Mouse (Mus musculus) intestine, embryonic 15.5 days (tissue): ENCODE results near the gene Tbc1d24. TPM values are rescaled to one million over a fixed set of nuclear protein-coding genes. Genes with fewer than 3 reads are reported as not detected.

Source experiments
- ATAC-seq: fragments of 200-750 bp; cut with Nextera tagmentation; 2 replicates; pipeline ENCODE4 v1.8.0; 2017; ENCODE audit warnings: moderate TSS enrichment, moderate library complexity
- H3K27ac ChIP-seq: fragments of 300-500 bp; sonication (generic); 2 replicates; pipeline ENCODE4 v1.5.1; 2015; ENCODE audit warnings: mild to moderate bottlenecking, inconsistent platforms
- H3K27me3 ChIP-seq: fragments of 300-500 bp; sonication (generic); replicated peaks from 2 replicates; pipeline ENCODE4 v1.6.1; 2015; ENCODE audit warnings: inconsistent platforms
- H3K36me3 ChIP-seq: fragments of 300-500 bp; sonication (generic); 2 replicates; pipeline ENCODE4 v1.6.1; 2015; ENCODE audit warnings: inconsistent platforms
- H3K4me1 ChIP-seq: fragments of 300-500 bp; sonication (generic); replicated peaks from 2 replicates; pipeline ENCODE4 v1.6.1; 2015; ENCODE audit warnings: inconsistent platforms
- H3K4me2 ChIP-seq: fragments of 300-500 bp; sonication (generic); replicated peaks from 2 replicates; pipeline ENCODE4 v1.6.1; 2015; ENCODE audit warnings: mild to moderate bottlenecking, inconsistent platforms
- H3K4me3 ChIP-seq: fragments of 300-500 bp; sonication (generic); replicated peaks from 2 replicates; pipeline ENCODE4 v1.5.1; 2015; ENCODE audit warnings: inconsistent platforms
- H3K9ac ChIP-seq: fragments of 300-500 bp; sonication (generic); 2 replicates; pipeline ENCODE4 v1.6.1; 2015; ENCODE audit warnings: inconsistent platforms
- H3K9me3 ChIP-seq: fragments of 300-500 bp; sonication (generic); 2 replicates; pipeline ENCODE4 v1.6.1; 2016; ENCODE audit warnings: inconsistent platforms
- whole genome bisulfite sequencing: fragments of 180-500 bp; shearing (Covaris S2); methylation state at CpG from one replicate; pipeline ENCODE4 v1.1.7; 2015; 5-methylcytosine and 5-hydroxymethylcytosine counted together
- polyA plus RNA-seq: library from polyadenylated mRNA; unstranded; fragments of >200 nt; fragmentation: Nextera tagmentation; extraction: Ambion mirVana; gene quantifications from 2 replicates; pipeline ENCODE4 v1.2.1, GENCODE M21; 2015

The Tbc1d24 gene
- polyA plus RNA-seq, 1 experiment from 2014 or later, result 4.7 TPM

DNA sequence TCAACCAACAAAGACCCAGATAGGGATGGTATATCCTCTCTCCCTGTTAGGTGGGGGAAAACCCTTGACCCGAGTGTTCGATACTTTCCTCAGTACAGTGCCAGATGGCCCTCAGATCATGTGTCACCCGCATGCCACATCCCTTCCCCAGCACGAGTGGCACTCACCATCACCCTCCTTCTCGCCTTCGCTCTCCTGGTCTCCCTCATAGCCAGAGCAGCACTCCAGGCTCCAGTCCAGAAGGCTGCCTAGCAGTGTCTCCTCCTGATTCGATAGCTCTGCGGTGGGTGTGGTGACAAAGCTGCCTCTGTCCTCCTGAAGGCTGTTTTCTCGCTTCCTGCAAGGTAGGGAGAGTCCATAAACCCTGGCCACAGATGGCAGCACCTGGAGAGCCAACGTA, 19.4 kb upstream of the Tbc1d24 start:
- H3K27me3 ChIP-seq, result no peaks in the 10 kb centered on the region
- no peaks in the 10 kb centered on the region for H3K9me3 ChIP-seq
- no peak overlapping the region for H3K27ac ChIP-seq
- no peak overlapping the region for H3K4me2 ChIP-seq
- 89% methylated on average over 10 of the region's 10 CpGs for WGBS
- H3K36me3 ChIP-seq, result peaks cover 39% of the 10 kb centered on the region
- peaks cover 11% of the 10 kb centered on the region for H3K4me1 ChIP-seq
- ATAC-seq, result no peak
- no peak overlapping the region for H3K4me3 ChIP-seq
- no peak overlapping the region for H3K9ac ChIP-seq

DNA sequence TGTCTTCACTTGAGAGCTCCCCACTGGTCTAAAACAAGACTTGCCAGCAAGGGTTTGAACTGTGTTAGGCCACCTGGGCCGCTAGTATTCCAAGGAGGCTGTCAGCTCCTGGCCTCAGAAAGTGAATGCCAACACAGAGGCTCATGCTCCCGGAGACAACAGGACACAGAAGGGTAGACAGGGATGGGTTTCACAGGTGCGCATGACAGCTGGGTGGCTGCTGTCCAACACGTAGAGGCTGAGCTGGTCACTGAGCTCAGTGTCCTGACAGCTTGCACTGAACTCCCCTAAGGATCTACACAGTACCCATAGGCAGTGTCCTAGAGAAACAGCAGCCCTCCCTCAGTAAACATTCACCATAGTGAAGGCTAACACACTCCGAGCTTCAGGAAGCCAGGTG, 18.2 kb upstream of the Tbc1d24 start:
- peaks cover 39% of the 10 kb centered on the region for H3K36me3 ChIP-seq
- 82% methylated on average over 5 of the region's 5 CpGs for WGBS
- no peak overlapping the region for H3K4me3 ChIP-seq
- H3K4me1 ChIP-seq, result peaks cover 16% of the 10 kb centered on the region
- H3K9ac ChIP-seq, result no peak overlapping the region
- no peak overlapping the region for H3K4me2 ChIP-seq
- H3K9me3 ChIP-seq, result no peaks in the 10 kb centered on the region
- no peak overlapping the region for H3K27ac ChIP-seq
- H3K27me3 ChIP-seq, result no peaks in the 10 kb centered on the region
- ATAC-seq, result no peak

DNA sequence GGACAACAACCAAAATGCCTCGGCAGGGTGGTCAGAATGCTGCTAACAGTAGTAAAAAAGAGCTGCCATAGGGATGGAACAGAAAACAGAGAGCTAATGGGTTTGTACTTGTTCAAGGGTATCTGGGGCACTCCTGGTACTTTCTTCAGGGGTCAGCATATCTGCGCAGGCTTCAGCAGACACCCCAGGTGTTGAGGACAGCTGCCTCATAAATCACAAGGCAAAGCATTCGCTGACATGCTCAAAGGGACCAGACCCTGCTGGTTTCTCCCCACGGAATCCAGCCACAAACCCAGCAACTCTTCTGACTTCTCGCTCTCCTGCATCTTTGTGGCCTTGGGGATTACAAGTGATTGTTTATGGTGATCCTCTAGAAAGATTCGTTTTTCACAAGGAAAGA, 17.3 kb upstream of the Tbc1d24 start:
- Histone ChIP-seq H3K4me2 (no peak overlapping the region), H3K4me1 (peaks cover 16% of the 10 kb centered on the region), H3K9me3 (no peaks in the 10 kb centered on the region), H3K36me3 (peaks cover 35% of the 10 kb centered on the region), H3K4me3 (no peak overlapping the region), H3K27me3 (no peaks in the 10 kb centered on the region), H3K9ac (no peak overlapping the region), H3K27ac (no peak overlapping the region)
- no peak for ATAC-seq
- 70% methylated on average over 6 of the region's 6 CpGs for WGBS

DNA sequence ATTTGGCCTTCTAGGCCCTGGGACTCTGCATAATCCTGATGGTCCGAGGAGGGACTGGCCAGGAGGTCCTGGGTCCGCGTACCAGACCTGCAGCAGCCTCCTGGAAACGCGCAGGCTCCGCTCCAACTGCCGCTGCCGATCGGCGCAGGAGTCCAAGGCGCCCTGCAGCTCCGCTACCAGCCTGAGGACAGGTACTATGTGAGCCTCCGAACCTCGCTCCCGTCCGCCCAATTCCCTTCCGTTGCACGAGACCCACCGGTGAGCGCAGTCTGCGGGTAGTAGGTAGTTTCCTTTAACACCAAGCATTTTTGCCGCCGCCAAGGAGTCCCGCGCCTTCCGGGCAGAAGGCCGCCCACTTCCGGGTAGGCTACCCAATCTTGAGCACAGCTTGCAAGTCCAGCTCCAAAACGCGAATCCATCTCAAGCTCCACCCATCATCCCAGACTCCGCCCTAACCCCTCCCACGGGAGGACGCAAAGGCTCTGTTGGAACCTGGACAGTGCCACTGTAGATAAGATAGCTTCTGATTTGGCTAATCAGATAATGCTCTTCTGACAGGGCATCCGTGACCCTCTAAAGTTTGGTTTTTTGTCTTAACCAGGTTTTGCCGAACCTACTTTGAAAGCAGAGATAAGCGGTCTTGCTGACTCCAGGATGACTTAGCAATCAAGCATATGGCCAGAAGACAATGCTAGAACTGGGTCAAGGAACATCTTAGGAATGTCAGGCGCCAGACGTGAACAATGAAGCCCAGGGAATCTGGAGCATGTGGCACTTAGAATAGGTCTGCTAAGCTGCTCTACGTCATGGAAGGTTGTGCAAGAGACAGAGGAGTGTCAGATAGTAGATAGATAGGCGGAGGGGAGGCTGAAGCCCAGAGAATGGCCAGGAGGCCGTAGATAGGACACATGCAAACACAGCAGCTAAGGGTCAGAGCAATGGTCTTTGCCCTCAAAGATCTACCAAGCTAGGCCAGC, 15.4 kb upstream of the Tbc1d24 start, which contains the start of gene Tedc2:
Gene Tedc2, minus strand, starts transcription at position 417 of the 977 bp plus-strand sequence.
- Histone ChIP-seq H3K4me2 (peak within 1 kb of the TSS; percentile 81), H3K36me3 (peaks cover 32% of the 10 kb centered on the region), H3K4me3 (peak within 1 kb of the TSS; percentile 57), H3K9me3 (no peaks in the 10 kb centered on the region), H3K27me3 (no peaks in the 10 kb centered on the region), H3K9ac (peak within 1 kb of the TSS; percentile 57), H3K4me1 (peaks cover 16% of the 10 kb centered on the region), H3K27ac (peak within 1 kb of the TSS; percentile 57; the same call in 1 of the 2 replicates)
- 4% methylated on average over 41 of the region's 41 CpGs for WGBS
- ATAC-seq, result peak; percentile 96

DNA sequence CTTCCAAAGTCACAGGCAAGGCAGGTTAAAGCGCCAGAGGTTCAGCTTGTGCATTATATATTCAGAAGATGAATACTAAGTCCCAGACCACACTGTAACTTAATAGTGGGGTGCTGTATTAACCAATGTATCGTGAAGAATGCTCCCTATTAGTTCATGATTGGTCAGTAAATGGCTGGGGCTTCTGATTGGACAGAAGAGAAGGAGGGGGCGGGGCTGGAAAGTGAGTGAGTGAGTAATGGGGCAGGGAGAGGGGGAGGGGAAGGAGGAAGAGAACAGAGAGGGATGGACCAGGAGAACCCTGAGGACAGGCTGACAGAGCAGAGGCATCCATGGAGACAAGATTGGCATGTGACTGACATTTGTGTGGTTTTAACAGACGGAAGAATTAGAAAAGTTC, 11.5 kb upstream of the Tbc1d24 start:
- Histone ChIP-seq H3K27ac (no peak overlapping the region), H3K4me1 (peaks cover 28% of the 10 kb centered on the region), H3K4me2 (no peak overlapping the region), H3K27me3 (no peaks in the 10 kb centered on the region), H3K36me3 (peaks cover 16% of the 10 kb centered on the region), H3K9me3 (no peaks in the 10 kb centered on the region), H3K4me3 (no peak overlapping the region), H3K9ac (no peak overlapping the region)
- 74% methylated on average over 4 of the region's 4 CpGs for WGBS
- ATAC-seq, result no peak

DNA sequence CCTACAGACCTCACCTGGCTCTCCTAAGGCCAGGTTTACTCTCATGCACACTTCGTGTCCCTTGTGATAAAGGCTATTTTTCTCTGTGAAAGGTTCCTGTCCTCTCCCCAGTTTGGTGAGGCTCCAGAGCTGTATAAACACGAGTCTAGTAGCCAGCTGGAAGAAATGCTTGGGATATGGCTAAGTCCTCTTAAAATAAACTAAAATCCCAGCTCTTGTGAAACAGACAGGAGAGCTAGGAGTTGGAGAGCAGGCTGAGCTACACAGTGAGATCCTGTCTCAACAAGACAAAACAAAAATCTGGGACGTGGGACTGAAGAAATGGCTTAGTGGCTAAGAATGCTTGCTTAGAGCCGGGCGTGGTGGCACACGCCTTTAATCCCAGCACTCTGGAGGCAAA, 7.8 kb upstream of the Tbc1d24 start:
- Histone ChIP-seq H3K9me3 (no peaks in the 10 kb centered on the region), H3K36me3 (peaks cover 16% of the 10 kb centered on the region), H3K27me3 (peaks cover 3% of the 10 kb centered on the region; the same call in 1 of the 2 replicates), H3K9ac (no peak overlapping the region), H3K27ac (peak overlapping the region; percentile 42), H3K4me2 (no peak overlapping the region), H3K4me3 (no peak overlapping the region), H3K4me1 (peaks cover 43% of the 10 kb centered on the region)
- no peak for ATAC-seq
- WGBS, result 51% methylated on average over 6 of the region's 6 CpGs

DNA sequence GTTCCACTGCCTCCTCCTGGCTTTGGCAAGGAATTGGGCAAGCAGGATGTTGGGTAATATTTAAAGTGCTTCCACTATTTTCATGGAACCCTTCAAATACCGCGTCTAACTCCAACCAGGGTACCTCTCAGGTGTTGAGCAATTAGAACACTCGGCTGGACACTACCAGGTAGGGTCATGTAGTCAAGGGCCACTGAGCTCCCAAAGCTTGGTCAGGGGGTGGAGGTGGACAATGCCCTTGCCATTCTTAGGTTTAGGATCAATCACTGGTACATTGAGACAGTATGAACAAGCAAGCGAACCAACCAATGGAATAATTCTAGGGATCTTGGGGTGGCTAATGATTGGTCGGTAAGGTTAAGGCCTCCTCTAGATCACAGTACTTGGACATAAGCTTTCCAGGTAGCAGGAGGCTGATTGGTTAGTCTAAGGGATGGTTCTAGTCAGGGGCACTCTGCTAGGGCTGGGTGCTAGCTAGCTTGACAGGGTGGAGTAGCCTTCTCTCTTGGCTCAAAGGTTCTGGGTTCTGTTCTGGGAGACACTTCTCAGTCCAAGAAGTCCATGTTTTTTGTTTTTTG, 7.2 kb upstream of the Tbc1d24 start:
- ATAC-seq, result no peak
- WGBS, result 40% methylated on average over 5 of the region's 5 CpGs
- H3K27me3 ChIP-seq, result peaks cover 10% of the 10 kb centered on the region
- H3K4me3 ChIP-seq, result no peak overlapping the region
- no peaks in the 10 kb centered on the region for H3K9me3 ChIP-seq
- peaks cover 14% of the 10 kb centered on the region for H3K36me3 ChIP-seq
- H3K27ac ChIP-seq, result peak overlapping the region; percentile 41; the same call in 1 of the 2 replicates
- H3K4me1 ChIP-seq, result peaks cover 49% of the 10 kb centered on the region
- no peak overlapping the region for H3K9ac ChIP-seq
- peak overlapping the region; percentile 90 for H3K4me2 ChIP-seq

DNA sequence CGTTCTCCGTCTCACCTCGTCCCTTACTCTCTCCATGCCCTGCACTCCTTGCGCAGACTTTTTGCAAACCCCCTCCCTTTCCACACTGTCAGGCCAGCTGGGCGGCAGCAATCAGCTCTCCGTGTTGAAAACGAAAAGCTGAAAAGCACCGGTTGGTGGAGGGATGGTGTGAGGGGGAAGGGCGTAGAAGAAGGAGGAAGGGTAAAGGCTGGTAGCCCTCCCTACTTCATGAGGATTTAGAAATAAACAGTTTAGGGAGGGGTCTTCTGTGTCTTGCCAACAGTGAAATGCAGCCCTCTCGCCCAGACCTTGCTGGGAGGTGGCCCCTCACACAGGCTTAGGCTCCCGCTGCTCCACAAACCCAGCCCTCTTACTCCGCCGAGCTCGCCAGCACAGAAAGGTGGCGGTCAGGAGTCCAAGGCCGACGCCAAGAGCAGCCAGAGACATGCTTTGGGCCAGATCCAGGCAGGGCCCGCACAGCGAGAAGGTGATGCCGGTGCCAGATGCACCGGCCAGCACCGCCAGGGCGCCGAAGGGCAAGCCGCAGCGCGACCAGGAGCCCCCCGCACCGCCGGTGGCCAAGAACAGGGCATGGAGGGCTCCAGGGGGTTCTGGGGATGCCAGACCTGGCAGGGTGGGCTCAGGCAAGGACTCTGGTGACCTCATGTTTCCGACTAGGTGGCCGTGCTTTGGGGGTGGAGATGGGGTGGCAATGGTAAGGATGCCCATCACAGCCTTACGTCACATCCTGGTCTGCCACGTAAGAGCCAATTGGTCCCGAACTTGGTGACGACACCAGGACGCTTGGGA, 6.5 kb upstream of the Tbc1d24 start:
- WGBS, result 5% methylated on average over 37 of the region's 37 CpGs
- H3K27ac ChIP-seq, result peak overlapping the region; percentile 74

DNA sequence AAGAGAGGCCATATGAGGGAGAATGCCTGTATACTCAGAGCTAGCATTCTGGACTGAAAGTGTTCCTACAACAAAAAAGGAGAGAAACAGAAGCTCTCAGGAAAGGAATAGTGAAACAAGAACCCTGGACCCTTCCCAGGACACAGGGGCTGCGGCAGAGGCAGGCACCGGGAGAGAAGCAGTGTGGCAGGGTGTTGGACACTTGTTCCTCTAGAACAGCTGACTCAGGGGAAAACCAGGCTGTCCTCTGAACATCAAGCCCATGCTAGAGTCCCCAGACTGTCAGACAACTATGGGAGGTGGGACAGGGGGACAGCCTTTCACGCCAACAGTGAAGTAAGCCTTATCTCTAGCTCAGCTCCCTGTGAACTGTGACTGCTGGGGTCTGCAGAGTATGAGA, 5.2 kb upstream of the Tbc1d24 start:
- Histone ChIP-seq H3K27ac (peak overlapping the region; percentile 33), H3K4me3 (no peak overlapping the region), H3K36me3 (peaks cover 6% of the 10 kb centered on the region; the same call in 1 of the 2 replicates), H3K4me1 (peaks cover 68% of the 10 kb centered on the region), H3K4me2 (peak overlapping the region; percentile 90; the same call in 1 of the 2 replicates), H3K27me3 (peaks cover 14% of the 10 kb centered on the region), H3K9ac (no peak overlapping the region), H3K9me3 (no peaks in the 10 kb centered on the region)
- WGBS, result 84% methylated on average over 3 of the region's 3 CpGs
- ATAC-seq, result no peak

More for the DNA sequence above, 6.5 kb upstream of the Tbc1d24 start:
- Histone ChIP-seq H3K9ac (peak overlapping the region; percentile 61), H3K4me2 (peak overlapping the region; percentile 90), H3K36me3 (peaks cover 13% of the 10 kb centered on the region), H3K4me1 (peaks cover 56% of the 10 kb centered on the region), H3K9me3 (no peaks in the 10 kb centered on the region), H3K4me3 (peak overlapping the region; percentile 45), H3K27me3 (peaks cover 14% of the 10 kb centered on the region)
- peak; percentile 31 for ATAC-seq

DNA sequence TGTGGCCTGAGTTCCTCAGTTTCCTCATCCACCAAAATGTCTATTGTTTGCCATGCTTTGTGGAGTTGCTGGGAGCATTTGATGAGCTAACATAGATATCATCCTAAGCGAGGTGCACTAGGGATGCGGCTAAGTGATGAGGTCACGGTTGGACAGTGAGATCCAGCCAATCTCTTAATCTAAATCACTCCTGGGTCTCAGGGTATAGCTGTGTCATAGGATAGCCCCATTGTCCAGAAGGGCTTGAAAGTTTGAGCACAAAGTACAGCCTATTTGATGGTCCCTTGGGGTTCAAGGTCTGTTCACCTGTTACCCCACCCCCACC, 4.5 kb upstream of the Tbc1d24 start:
- no peak for ATAC-seq
- 70% methylated on average over 3 of the region's 3 CpGs for WGBS
- no peak overlapping the region for H3K4me3 ChIP-seq
- peak overlapping the region; percentile 96; the same call in 1 of the 2 replicates for H3K4me2 ChIP-seq
- 0 out of 2 replicates have a peak overlapping the region, but pooled peaks have one; percentile 68 for H3K9ac ChIP-seq
- peak overlapping the region; percentile 91 for H3K27ac ChIP-seq
- H3K27me3 ChIP-seq, result peaks cover 14% of the 10 kb centered on the region
- H3K4me1 ChIP-seq, result peaks cover 70% of the 10 kb centered on the region
- no peaks in the 10 kb centered on the region for H3K9me3 ChIP-seq
- no peaks in the 10 kb centered on the region for H3K36me3 ChIP-seq

DNA sequence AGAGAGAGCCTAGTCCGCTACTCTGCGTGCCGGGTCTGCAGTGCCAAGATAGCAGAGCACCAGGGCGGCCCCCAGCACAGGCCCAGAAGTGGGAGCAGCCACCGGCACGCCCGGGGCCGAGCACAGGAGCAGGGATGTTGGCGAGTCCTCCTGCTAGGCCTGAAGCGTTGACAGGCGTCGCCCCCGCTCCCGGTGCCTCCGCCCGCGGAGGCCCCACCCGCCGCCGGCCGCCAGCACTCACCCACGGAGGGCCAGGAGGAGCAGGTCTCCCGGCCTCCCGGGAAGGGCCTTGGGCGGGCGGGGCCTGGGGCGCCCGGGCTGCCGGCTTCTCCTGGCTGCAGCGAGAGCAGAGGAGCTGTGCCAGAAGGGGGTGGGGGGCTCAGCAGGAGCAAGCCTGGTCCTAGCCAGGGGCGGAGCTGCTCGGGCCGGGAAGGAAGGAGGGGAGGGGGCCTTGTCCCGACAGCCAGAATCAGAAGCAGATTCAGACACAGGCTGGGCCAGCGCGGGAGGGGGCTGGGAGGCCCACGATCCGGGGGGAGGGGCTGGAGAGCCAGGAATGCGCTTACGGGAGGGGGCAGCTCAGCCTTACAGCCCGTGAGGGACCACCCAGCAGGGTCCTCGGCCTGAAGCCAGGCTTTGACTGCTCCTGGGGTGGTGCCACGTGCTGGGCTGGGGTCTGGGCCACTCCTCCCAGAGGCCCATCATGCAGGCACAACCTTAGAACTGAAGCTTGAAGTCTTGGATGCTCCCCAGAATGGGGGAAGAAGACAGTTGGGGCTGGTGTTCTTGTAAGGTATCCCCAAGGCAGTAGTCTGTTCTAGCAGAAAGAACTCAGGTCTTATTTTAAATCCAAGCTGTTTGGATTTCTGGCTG, 3.9 kb upstream of the Tbc1d24 start, which contains the start of gene Ntn3:
Gene Ntn3, minus strand, starts transcription at position 489 of the 873 bp plus-strand sequence.
- Histone ChIP-seq H3K4me1 (peaks cover 76% of the 10 kb centered on the region), H3K27ac (peak within 1 kb of the TSS; percentile 91), H3K36me3 (no peaks in the 10 kb centered on the region), H3K9me3 (no peaks in the 10 kb centered on the region), H3K27me3 (peaks cover 14% of the 10 kb centered on the region), H3K4me2 (peak within 1 kb of the TSS; percentile 96), H3K9ac (peak within 1 kb of the TSS; percentile 68), H3K4me3 (peak within 1 kb of the TSS; percentile 48)
- 3% methylated on average over 43 of the region's 43 CpGs for WGBS
- ATAC-seq, result peak; percentile 59
